Mouse (Mus musculus): ENCODE measurements at regions not wholly inside any gene's neighbourhood (a gene's known extent, or its start where the extent isn't known, plus 50 kb on each side); places are given as distances from the start of the nearest gene placed in this dataset.

GRCm38 (mm10) chr6:147686927-147687326 is 211.3 kb downstream of the Ccdc91 start:
- Histone ChIP-seq H3K4me3 (replicated peaks; ENCODE audit: low read length) (no peak overlapping the region), H3K4me1 (ENCODE audit: control insufficient read depth, insufficient read depth, low read length) (no peaks in the 10 kb centered on the region), H3K9ac (ENCODE audit: low read length) (no peak overlapping the region), H3K4me2 (ENCODE audit: low read depth, low read length) (no peak overlapping the region), H3K36me3 (ENCODE audit: control insufficient read depth, insufficient read depth, low read length) (no peaks in the 10 kb centered on the region), H3K27me3 (ENCODE audit: control insufficient read depth, insufficient read depth, low read length) (no peaks in the 10 kb centered on the region), H3K27ac (ENCODE audit: low read length) (no peak overlapping the region), H3K9me3 (replicated peaks; ENCODE audit: control insufficient read depth, low read length) (no peaks in the 10 kb centered on the region)
- no peak for ATAC-seq (ENCODE audit: insufficient read depth, low FRiP score)
- WGBS, result 67% methylated on average over 6 of the region's 6 CpGs

GRCm38 (mm10) chr6:147698255-147698654 is 222.6 kb downstream of the Ccdc91 start:
- ATAC-seq (ENCODE audit: insufficient read depth, low FRiP score), result no peak
- H3K36me3 ChIP-seq (ENCODE audit: control insufficient read depth, insufficient read depth, low read length), result no peaks in the 10 kb centered on the region
- H3K4me2 ChIP-seq (ENCODE audit: low read depth, low read length), result no peak overlapping the region
- no peak overlapping the region for H3K27ac ChIP-seq (ENCODE audit: low read length)
- 85% methylated on average over 1 of the region's 1 CpGs for WGBS
- no peak overlapping the region for H3K4me3 ChIP-seq (replicated peaks; ENCODE audit: low read length)
- H3K27me3 ChIP-seq (ENCODE audit: control insufficient read depth, insufficient read depth, low read length), result no peaks in the 10 kb centered on the region
- no peaks in the 10 kb centered on the region for H3K4me1 ChIP-seq (ENCODE audit: control insufficient read depth, insufficient read depth, low read length)
- H3K9me3 ChIP-seq (replicated peaks; ENCODE audit: control insufficient read depth, low read length), result no peaks in the 10 kb centered on the region
- no peak overlapping the region for H3K9ac ChIP-seq (ENCODE audit: low read length)

GRCm38 (mm10) chr6:147699449-147699848 is 223.8 kb downstream of the Ccdc91 start:
- 85% methylated on average over 3 of the region's 3 CpGs for WGBS
- H3K4me3 ChIP-seq (replicated peaks; ENCODE audit: low read length), result no peak overlapping the region
- H3K27me3 ChIP-seq (ENCODE audit: control insufficient read depth, insufficient read depth, low read length), result no peaks in the 10 kb centered on the region
- no peak overlapping the region for H3K27ac ChIP-seq (ENCODE audit: low read length)
- no peak overlapping the region for H3K4me2 ChIP-seq (ENCODE audit: low read depth, low read length)
- no peaks in the 10 kb centered on the region for H3K36me3 ChIP-seq (ENCODE audit: control insufficient read depth, insufficient read depth, low read length)
- ATAC-seq (ENCODE audit: insufficient read depth, low FRiP score), result no peak
- no peaks in the 10 kb centered on the region for H3K9me3 ChIP-seq (replicated peaks; ENCODE audit: control insufficient read depth, low read length)
- no peak overlapping the region for H3K9ac ChIP-seq (ENCODE audit: low read length)
- H3K4me1 ChIP-seq (ENCODE audit: control insufficient read depth, insufficient read depth, low read length), result no peaks in the 10 kb centered on the region

- ATAC-seq (ENCODE audit: insufficient read depth, low FRiP score), result no peak
- Histone ChIP-seq H3K4me3 (replicated peaks; ENCODE audit: low read length) (no peak overlapping the region), H3K4me1 (ENCODE audit: control insufficient read depth, insufficient read depth, low read length) (no peaks in the 10 kb centered on the region), H3K27me3 (ENCODE audit: control insufficient read depth, insufficient read depth, low read length) (no peaks in the 10 kb centered on the region), H3K36me3 (ENCODE audit: control insufficient read depth, insufficient read depth, low read length) (no peaks in the 10 kb centered on the region), H3K4me2 (ENCODE audit: low read depth, low read length) (no peak overlapping the region), H3K27ac (ENCODE audit: low read length) (no peak overlapping the region), H3K9me3 (replicated peaks; ENCODE audit: control insufficient read depth, low read length) (no peaks in the 10 kb centered on the region), H3K9ac (ENCODE audit: low read length) (no peak overlapping the region)
- 70% methylated on average over 2 of the region's 2 CpGs for WGBS
Measured at GRCm38 (mm10) chr6:147700629-147701028, 225.0 kb downstream of the Ccdc91 start.

- no peak overlapping the region for H3K4me2 ChIP-seq (ENCODE audit: low read depth, low read length)
- H3K27me3 ChIP-seq (ENCODE audit: control insufficient read depth, insufficient read depth, low read length), result no peaks in the 10 kb centered on the region
- no peaks in the 10 kb centered on the region for H3K9me3 ChIP-seq (replicated peaks; ENCODE audit: control insufficient read depth, low read length)
- no peaks in the 10 kb centered on the region for H3K36me3 ChIP-seq (ENCODE audit: control insufficient read depth, insufficient read depth, low read length)
- no peak for ATAC-seq (ENCODE audit: insufficient read depth, low FRiP score)
- H3K4me1 ChIP-seq (ENCODE audit: control insufficient read depth, insufficient read depth, low read length), result no peaks in the 10 kb centered on the region
- H3K4me3 ChIP-seq (replicated peaks; ENCODE audit: low read length), result no peak overlapping the region
- H3K27ac ChIP-seq (ENCODE audit: low read length), result no peak overlapping the region
- no peak overlapping the region for H3K9ac ChIP-seq (ENCODE audit: low read length)
- WGBS, result 66% methylated on average over 5 of the region's 5 CpGs
Measured at GRCm38 (mm10) chr6:147701956-147702355, 226.3 kb downstream of the Ccdc91 start.

GRCm38 (mm10) chr6:147704297-147704696 is 228.7 kb downstream of the Ccdc91 start:
- no peaks in the 10 kb centered on the region for H3K27me3 ChIP-seq (ENCODE audit: control insufficient read depth, insufficient read depth, low read length)
- no peaks in the 10 kb centered on the region for H3K9me3 ChIP-seq (replicated peaks; ENCODE audit: control insufficient read depth, low read length)
- no peaks in the 10 kb centered on the region for H3K36me3 ChIP-seq (ENCODE audit: control insufficient read depth, insufficient read depth, low read length)
- no peak overlapping the region for H3K27ac ChIP-seq (ENCODE audit: low read length)
- H3K4me3 ChIP-seq (replicated peaks; ENCODE audit: low read length), result no peak overlapping the region
- H3K4me2 ChIP-seq (ENCODE audit: low read depth, low read length), result no peak overlapping the region
- no peak overlapping the region for H3K9ac ChIP-seq (ENCODE audit: low read length)
- WGBS, result 75% methylated on average over 5 of the region's 5 CpGs
- H3K4me1 ChIP-seq (ENCODE audit: control insufficient read depth, insufficient read depth, low read length), result no peaks in the 10 kb centered on the region
- ATAC-seq (ENCODE audit: insufficient read depth, low FRiP score), result no peak

GRCm38 (mm10) chr6:147705936-147706335 is 230.3 kb downstream of the Ccdc91 start:
- no peak overlapping the region for H3K4me3 ChIP-seq (replicated peaks; ENCODE audit: low read length)
- no peaks in the 10 kb centered on the region for H3K9me3 ChIP-seq (replicated peaks; ENCODE audit: control insufficient read depth, low read length)
- H3K9ac ChIP-seq (ENCODE audit: low read length), result no peak overlapping the region
- H3K27ac ChIP-seq (ENCODE audit: low read length), result no peak overlapping the region
- H3K4me2 ChIP-seq (ENCODE audit: low read depth, low read length), result no peak overlapping the region
- H3K4me1 ChIP-seq (ENCODE audit: control insufficient read depth, insufficient read depth, low read length), result no peaks in the 10 kb centered on the region
- WGBS, result 62% methylated on average over 3 of the region's 3 CpGs
- H3K27me3 ChIP-seq (ENCODE audit: control insufficient read depth, insufficient read depth, low read length), result no peaks in the 10 kb centered on the region
- H3K36me3 ChIP-seq (ENCODE audit: control insufficient read depth, insufficient read depth, low read length), result no peaks in the 10 kb centered on the region
- ATAC-seq (ENCODE audit: insufficient read depth, low FRiP score), result no peak

- Histone ChIP-seq H3K27me3 (ENCODE audit: control insufficient read depth, insufficient read depth, low read length) (no peaks in the 10 kb centered on the region), H3K27ac (ENCODE audit: low read length) (no peak overlapping the region), H3K4me3 (replicated peaks; ENCODE audit: low read length) (no peak overlapping the region), H3K9ac (ENCODE audit: low read length) (no peak overlapping the region), H3K4me2 (ENCODE audit: low read depth, low read length) (no peak overlapping the region), H3K36me3 (ENCODE audit: control insufficient read depth, insufficient read depth, low read length) (no peaks in the 10 kb centered on the region), H3K4me1 (ENCODE audit: control insufficient read depth, insufficient read depth, low read length) (no peaks in the 10 kb centered on the region), H3K9me3 (replicated peaks; ENCODE audit: control insufficient read depth, low read length) (no peaks in the 10 kb centered on the region)
- WGBS, result 78% methylated on average over 2 of the region's 2 CpGs
- ATAC-seq (ENCODE audit: insufficient read depth, low FRiP score), result no peak
Measured at GRCm38 (mm10) chr6:147706741-147707140, 231.1 kb downstream of the Ccdc91 start.

GRCm38 (mm10) chr6:147718052-147718712 is 242.6 kb downstream of the Ccdc91 start:
- H3K4me3 ChIP-seq (replicated peaks; ENCODE audit: low read length), result no peak overlapping the region
- no peaks in the 10 kb centered on the region for H3K27me3 ChIP-seq (ENCODE audit: control insufficient read depth, insufficient read depth, low read length)
- H3K9me3 ChIP-seq (replicated peaks; ENCODE audit: control insufficient read depth, low read length), result no peaks in the 10 kb centered on the region
- no peak overlapping the region for H3K9ac ChIP-seq (ENCODE audit: low read length)
- H3K4me1 ChIP-seq (ENCODE audit: control insufficient read depth, insufficient read depth, low read length), result no peaks in the 10 kb centered on the region
- ATAC-seq (ENCODE audit: insufficient read depth, low FRiP score), result no peak
- no peaks in the 10 kb centered on the region for H3K36me3 ChIP-seq (ENCODE audit: control insufficient read depth, insufficient read depth, low read length)
- 31% methylated on average over 8 of the region's 8 CpGs for WGBS
- no peak overlapping the region for H3K4me2 ChIP-seq (ENCODE audit: low read depth, low read length)
- H3K27ac ChIP-seq (ENCODE audit: low read length), result no peak overlapping the region

Measured in stomach, embryonic 16.5 days (tissue).